Mouse (Mus musculus): ENCODE results near the gene Olfr504. TPM values are rescaled to one million over a fixed set of nuclear protein-coding genes. Genes with fewer than 3 reads are reported as not detected.

The Olfr504 gene
- polyA plus RNA-seq, 1 experiment, result not detected

- Histone ChIP-seq H3K4me1 (ENCODE audit: control insufficient read depth, insufficient read depth, insufficient read length) (no peaks in the 10 kb centered on the region), H3K4me3 (ENCODE audit: extremely low read depth, insufficient read depth, insufficient read length) (no peak within 1 kb of the TSS), H3K27me3 (ENCODE audit: control insufficient read depth, insufficient read depth, low read length) (no peaks in the 10 kb centered on the region), H3K36me3 (ENCODE audit: control insufficient read depth, insufficient read depth, low read length) (no peaks in the 10 kb centered on the region), H3K27ac (ENCODE audit: insufficient read depth, low read length) (no peak within 1 kb of the TSS)
- no peak for DNase-seq (ENCODE audit: low read depth in 1 of 2, low spot score in 2 of 2)
- TF ChIP-seq POLR2A (IDR thresholded peaks at IDR 0.05; ENCODE audit: low read depth, low read length) (no peak), CTCF (IDR thresholded peaks at IDR 0.05; ENCODE audit: extremely low read depth, insufficient read depth, insufficient read length, insufficient replicate concordance) (no peak)
- WGBS, result 61% methylated on average over 1 of the region's 1 CpGs
Observed at GRCm38 (mm10) chr7:108524965-108525364, 40.6 kb downstream of the Olfr504 start, which contains the start of gene Olfr502. Gene Olfr502, minus strand, starts transcription at chr7:108525065.

Other genes with a start within 250 kb of the Olfr504 start
- not detected in 2 replicates for gene Olfr492, start 242.1 kb downstream of the Olfr504 start, polyA plus RNA-seq (2012; rRNA removed)
- not detected in 2 replicates for gene Olfr493, start 218.8 kb downstream of the Olfr504 start, polyA plus RNA-seq (2012; rRNA removed)
- not detected in 2 replicates for gene Olfr494, start 200.5 kb downstream of the Olfr504 start, polyA plus RNA-seq (2012; rRNA removed)
- gene Olfr495, start 172.6 kb downstream of the Olfr504 start, polyA plus RNA-seq (2012; rRNA removed), result not detected in 2 replicates
- not detected in 2 replicates for gene Olfr497, start 145.4 kb downstream of the Olfr504 start, polyA plus RNA-seq (2012; rRNA removed)
- gene Olfr498, start 100.5 kb downstream of the Olfr504 start, polyA plus RNA-seq (2012; rRNA removed), result not detected in 2 replicates
- gene Olfr502, start 40.7 kb downstream of the Olfr504 start, polyA plus RNA-seq (2012; rRNA removed), result not detected in 2 replicates
- not detected in 2 replicates for gene Olfr503, start 21.3 kb downstream of the Olfr504 start, polyA plus RNA-seq (2012; rRNA removed)
- gene Olfr506, start 45.0 kb upstream of the Olfr504 start, polyA plus RNA-seq (2012; rRNA removed), result not detected in 2 replicates
- gene Olfr507, start 56.0 kb upstream of the Olfr504 start, polyA plus RNA-seq (2012; rRNA removed), result not detected in 2 replicates
- gene Olfr508, start 64.2 kb upstream of the Olfr504 start, polyA plus RNA-seq (2012; rRNA removed), result not detected in 2 replicates
- gene Olfr509, start 86.1 kb upstream of the Olfr504 start, polyA plus RNA-seq (2012; rRNA removed), result not detected in 2 replicates
- gene Olfr510, start 100.6 kb upstream of the Olfr504 start, polyA plus RNA-seq (2012; rRNA removed), result not detected in 2 replicates
- not detected in 2 replicates for gene Olfr512, start 147.5 kb upstream of the Olfr504 start, polyA plus RNA-seq (2012; rRNA removed)
- not detected in 2 replicates for gene Olfr513, start 185.2 kb upstream of the Olfr504 start, polyA plus RNA-seq (2012; rRNA removed)

Measured in spleen, adult 2 months (tissue).